Mouse (Mus musculus) adrenal gland, postnatal 25 days (tissue): ENCODE results near the gene Hist1h4a. TPM values are rescaled to one million over a fixed set of nuclear protein-coding genes. Genes with fewer than 3 reads are reported as not detected.
"Not testable (repeated sequence)": the region's sequence is repeated elsewhere in the genome, so short reads cannot be mapped to it uniquely, and the experiment has no call there.

Experiments used
- DNase-seq: peaks from one replicate; pipeline ENCODE4 v3.0.0; 2021; ENCODE audit warnings: mixed read lengths
- long read RNA-seq: library from polyadenylated mRNA; stranded (forward); transcript quantifications from one replicate; pipeline ENCODE4 v2.0.0, GENCODE M21; 2021
- total RNA-seq: library from RNA; stranded (reverse); gene quantifications from 2 replicates; pipeline ENCODE4 v1.2.3, GENCODE M21; 2021

The Hist1h4a gene
- total RNA-seq: 73.8 and 80.4 TPM in 2 replicates
- long read RNA-seq: 0 reads

DNA sequence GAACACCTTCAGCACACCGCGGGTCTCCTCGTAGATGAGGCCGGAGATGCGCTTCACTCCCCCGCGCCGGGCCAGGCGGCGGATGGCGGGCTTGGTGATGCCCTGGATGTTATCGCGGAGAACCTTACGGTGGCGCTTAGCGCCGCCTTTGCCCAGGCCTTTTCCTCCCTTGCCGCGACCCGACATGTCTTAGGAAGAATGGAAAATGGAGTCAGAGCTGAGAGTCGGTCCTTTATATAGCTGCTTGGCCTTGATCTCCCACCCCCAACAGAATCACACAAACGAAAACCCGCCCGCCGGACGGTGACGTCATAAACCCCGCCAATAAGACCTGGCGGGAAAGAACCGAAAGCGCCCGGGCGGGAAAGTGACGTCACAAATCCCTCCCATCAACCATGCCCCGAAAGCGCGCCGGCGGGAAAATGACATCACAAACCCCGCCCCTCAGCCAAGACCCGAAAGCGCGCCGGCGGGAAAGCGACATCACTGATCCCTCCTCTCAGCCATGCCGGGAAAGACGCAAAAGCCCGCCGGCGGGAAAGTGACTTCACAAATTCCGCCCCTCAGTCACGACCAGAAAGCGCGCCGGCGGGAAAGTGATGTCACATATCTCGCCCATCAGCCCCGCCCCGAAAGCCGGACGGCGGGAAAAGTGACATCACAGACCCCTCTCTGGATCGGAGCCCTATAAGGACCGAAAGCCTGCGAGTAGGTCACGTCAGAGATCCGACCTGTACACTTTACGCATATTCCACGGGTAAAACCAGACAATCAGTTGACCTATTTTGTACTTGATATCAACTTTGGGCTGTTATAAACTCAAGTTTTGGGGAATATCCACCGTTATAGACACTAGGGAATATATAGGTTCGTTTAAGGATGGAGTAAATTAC lies at the start of gene Hist1h4a:
TSS of gene Hist1h4a (minus strand) at position 259 of the 893 bp plus-strand sequence.
- peak; percentile 98 for DNase-seq

DNA sequence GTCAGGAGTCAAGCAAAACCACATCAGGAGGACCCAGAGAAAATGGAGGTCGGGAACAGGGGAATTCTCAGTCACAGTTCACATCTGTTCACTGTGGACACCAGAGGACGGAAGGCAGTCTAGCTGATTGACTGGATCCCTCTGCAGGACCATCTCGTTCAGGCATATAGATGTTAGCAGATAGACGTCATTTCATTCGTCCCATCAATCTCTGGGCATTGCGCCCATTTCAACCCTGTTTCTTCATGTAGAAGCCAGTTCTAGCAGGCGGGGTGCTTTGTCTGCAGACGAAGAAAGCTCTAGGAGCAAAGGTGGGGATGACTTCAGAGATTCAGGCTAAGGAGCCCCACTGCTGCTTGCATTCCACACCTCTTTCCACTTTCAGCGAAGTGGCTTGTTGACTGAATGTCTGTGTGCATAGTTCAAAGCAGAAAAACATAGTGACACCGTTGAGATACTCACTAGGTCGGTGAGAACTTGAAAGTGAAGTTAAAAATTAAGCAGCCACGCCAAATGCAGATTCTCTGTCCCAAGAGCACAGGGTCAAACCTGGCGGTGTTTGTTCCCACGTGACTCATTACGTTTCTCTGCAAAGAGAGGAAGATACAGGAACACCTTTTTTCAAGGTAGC lies 45.5 kb upstream of the Hist1h4a start, which contains the start of gene Slc17a2:
TSS of gene Slc17a2 (plus strand) at position 572 of the 631 bp plus-strand sequence.
- DNase-seq: no peak

DNA sequence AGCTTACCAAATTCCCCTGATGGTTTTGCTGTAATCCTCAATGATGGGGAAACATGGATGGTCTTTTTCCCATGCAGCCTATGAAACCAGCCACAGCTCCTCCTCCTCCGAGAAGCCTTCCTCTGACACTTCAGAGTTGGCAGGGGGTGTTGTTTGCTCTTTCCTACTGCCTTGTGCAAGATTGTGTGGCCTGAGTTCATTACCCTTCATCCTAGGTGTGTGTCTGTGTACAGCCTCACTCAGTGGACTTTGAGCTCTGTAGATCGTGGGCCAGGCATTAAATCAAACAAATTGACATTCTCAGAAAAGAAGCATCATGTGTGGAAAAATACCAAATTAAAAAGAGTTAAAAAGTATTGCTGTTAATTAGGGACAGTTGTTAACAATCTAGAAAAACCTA lies 43.5 kb upstream of the Hist1h4a start:
- DNase-seq: no peak

DNA sequence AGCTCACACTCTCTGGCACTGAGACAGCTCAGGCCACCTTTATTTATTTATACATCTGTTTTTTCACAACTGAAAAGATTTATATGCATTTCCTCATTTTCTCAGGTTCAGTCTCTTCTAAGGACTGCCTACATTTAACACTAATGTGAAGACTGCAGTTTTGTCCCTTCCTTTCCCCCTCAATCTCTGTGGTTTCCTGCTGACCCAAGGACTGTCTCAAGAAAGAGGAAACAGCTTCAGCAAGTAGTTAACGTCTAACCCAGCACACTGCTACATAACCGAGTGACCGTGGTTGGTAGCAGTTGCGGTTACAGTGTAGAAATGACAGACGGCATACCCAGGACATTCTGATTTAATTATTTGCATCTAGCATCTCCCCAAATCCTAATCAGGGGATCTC lies 38.4 kb upstream of the Hist1h4a start:
- no peak for DNase-seq

DNA sequence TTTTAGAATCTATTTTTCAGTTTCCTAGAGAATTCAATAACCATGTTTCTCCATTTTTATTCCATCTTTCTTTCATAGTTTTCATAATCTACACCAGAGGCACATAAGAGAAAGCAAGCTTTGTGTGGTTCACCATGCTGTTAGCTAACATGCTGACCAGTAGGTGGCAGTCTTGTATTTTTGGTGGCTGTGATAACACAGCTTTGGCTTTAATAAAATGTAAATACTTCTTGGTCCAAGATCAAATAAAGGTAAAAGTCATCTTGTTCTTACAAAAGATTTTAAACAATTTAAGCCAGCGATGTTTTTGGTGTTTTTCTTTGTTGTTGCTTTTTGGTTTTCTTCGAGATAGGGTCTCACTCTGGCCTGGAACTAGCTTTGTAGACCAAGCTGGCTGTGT lies 31.5 kb upstream of the Hist1h4a start:
- peak; percentile 21 for DNase-seq

DNA sequence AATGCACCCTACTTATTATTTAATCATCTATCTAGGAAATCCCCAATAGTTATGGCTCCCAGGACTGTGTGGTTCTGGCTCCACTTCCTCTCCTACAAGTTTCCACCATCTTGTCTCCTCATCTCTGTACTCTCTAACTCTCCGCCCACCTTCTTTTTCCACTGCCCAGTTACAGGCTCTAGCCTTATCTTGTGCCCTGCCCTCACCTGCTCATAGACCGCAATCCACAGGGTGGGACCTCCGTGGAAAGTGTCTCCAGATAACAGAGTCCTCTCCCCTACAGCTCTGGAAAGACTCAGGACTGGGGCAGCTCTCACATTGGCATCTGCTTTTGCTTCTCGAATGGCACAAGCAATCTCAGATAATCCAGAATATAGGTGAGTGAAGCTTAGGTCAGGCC lies 18.0 kb upstream of the Hist1h4a start:
- no peak for DNase-seq

DNA sequence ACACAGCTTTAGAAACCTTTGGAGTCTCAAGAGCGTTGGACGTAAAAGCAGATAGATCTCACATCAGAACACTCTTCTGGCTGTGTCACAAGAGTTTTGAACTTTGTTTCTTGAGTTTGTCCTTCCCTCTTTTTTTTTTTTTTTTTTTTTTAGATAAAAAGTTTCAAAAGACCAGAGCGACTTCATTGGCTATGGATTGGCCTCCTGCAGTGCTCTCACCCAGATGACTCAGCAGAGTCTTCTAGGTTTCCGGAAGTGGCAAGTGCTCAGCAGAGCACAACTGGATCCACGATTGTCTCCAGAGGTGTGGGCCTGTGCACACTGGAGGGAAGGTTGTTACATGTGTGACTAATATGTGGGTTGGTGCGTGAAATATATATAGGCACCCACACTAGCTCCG lies 17.3 kb upstream of the Hist1h4a start:
- DNase-seq: no peak

DNA sequence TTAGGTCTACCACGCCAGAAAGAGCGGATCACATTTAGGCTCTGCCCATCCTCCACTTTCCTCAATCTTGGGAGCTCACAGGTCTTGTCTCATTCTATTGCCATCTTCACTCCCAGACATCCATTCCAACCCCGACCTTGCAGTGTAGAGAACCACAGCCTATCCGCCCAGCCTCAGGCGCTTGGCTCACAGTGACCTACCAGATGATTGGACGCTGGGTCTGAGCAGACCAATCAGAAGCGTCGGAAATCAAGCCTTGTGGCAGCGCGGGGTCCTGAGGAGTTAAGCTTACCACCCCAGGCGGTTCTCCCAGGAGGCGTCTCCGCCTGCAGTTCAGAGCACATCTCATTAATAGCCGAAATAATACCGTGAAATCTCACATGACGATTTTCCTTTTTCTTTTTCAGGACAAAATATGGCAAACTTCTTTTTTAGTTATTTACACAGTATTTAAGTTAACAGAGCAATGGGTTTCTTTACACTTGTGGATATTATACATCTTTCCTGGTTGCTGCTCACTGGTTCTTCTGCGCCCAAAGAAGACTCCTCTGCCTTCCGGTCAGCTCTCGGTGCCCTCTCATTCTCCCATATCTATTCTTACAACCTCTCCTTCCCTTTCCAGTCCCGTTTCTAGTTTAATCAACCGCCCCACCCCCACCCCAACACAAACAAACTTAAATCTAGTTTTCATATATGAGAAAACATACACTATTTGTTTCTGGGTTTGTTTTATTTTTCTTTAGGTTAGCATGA lies 11.7 kb upstream of the Hist1h4a start:
- DNase-seq: peak; percentile 31

DNA sequence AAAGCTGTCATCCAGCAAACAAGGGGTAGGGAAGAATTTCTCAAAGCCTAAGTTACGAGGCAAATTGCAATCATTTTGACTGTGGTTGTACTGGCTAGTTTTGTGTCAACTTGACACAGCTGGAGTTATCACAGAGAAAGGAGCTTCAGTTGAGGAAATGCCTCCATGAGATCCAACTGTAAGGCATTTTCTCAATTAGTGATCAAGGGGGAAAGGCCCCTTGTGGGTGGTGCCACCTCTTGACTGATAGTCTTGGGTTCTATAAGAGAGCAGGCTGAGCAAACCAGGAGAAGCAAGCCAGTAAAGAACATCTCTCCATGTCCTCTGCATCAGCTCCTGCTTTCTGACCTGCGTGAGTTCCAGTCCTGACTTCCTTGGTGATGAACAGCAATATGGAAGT lies 8.6 kb upstream of the Hist1h4a start, which contains the start of gene Trim38:
TSS of gene Trim38 (plus strand) at position 301 of the 400 bp plus-strand sequence.
- DNase-seq: not testable (repeated sequence)

DNA sequence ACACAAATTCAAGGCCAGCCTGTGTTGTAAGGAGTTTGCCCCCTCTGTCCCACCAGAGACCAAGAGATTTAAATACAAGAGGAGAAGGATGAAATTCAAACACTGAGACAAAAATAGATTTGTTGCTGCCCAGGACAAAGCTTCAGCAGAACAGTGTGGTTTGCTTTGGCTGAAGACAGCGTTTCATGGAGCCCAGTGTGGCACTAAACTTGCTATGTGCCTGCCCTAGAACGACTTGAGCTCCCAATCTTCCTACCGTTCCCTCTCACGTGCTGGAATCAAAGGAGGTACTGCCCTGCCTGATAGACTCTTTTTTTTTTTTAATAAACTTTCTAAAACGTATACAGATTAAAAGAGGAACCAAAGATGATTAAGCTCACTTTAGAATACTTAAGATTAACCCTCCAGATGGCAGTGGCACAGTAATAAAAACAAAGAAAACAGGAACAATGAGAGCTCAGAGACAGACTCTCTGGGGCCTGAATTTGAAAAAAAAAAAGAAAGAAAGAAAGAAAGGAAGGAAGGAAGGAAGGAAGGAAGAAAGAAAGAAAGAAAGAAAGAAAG lies 7.9 kb upstream of the Hist1h4a start:
- no peak for DNase-seq

DNA sequence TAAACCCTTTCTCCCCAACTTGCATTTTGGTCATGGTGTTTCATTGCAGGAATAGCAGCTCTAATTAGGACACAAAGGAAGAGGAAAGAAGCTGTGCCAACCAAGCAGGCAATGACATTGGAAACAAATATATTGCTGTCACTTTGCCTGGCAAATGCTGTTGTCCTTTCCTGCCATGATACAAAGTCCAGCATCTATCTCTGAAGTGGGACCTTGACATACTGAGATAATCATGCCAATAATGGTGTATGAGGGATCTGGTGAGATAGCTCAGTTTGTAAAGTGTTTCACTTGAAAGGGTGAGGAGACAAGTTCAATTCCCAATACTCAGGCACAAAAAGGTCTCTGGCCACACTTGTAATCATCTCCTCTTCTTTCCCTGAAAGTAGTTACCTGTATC lies 5.7 kb upstream of the Hist1h4a start:
- DNase-seq: no peak

DNA sequence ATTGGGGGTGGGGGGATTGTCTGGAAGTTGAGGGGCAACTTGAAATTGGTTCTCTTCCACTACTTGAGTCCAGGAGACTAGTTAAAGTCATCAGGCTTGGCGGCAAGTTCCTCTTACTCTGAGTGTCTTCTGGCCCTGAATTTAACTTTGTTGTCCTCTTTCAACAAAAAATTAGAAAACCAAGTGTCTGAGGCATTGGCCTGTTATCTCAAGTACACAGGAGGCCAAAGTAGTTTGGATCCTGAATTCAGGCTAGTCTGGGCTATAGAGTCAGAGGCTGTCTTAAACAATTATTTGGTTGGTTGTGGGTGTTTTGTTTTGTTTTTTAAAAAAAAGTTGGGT lies 4.1 kb upstream of the Hist1h4a start:
- no peak for DNase-seq

DNA sequence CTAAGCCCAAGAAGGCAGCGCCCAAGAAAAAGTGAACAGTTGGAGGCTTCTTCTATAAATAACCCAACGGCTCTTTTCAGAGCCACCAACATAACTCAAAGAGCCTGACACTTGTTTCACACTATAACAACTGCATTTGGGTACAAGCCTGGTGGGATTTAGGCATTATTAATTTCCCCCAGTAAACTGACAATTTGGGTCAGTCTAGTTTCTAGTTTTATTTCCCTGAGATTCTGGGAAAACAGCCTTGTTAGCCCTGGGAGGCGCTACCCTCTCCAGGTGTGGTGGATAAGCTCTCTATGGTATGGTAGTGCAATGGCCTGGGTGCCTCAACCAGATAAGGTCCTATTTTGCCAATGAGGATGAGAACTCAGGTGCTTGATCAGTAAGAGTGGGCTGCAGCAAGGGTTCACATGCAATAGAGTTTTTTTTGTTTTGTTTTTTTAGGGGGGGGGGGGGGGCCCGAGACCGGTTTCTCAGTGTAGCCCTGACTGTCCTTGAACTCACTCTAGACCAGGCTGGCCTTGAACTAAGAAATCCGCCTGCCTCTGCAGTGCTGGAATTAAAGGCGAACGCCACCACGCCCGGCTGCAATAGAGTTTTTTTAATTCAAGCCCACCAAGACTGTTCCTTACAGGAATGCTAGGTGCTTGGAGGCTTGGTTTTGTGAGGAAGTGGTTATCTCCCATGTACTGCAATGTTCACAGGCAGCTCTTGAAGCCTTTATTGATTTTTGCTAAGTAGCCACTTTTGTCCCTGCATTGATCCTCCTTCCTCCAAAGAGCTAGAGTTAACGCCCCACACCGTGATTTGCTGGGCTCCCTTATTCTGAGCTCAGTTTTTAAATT lies 3.5 kb upstream of the Hist1h4a start:
- no peak for DNase-seq

DNA sequence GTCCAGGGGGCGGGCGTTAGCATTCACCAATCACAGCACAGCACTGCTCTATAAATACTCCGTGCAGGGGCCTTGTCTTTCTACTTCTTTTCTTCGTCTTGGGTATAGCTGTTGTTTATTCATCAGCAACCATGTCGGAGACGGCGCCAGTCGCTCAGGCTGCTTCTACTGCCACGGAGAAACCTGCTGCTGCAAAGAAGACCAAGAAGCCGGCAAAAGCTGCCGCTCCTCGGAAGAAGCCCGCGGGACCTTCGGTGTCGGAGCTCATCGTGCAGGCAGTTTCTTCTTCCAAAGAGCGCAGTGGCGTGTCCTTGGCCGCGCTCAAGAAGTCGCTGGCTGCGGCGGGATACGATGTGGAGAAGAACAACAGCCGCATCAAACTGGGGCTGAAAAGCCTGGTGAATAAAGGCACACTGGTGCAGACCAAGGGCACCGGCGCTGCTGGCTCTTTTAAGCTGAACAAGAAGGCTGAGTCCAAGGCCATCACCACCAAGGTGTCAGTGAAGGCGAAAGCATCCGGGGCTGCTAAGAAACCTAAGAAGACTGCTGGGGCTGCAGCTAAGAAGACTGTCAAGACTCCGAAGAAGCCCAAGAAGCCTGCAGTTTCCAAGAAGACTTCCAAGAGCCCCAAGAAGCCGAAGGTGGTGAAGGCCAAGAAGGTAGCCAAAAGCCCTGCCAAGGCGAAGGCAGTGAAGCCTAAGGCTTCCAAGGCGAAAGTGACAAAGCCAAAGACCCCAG lies 2.7 kb upstream of the Hist1h4a start, which contains the start of gene Hist1h1a:
TSS of gene Hist1h1a (plus strand) at position 81 of the 738 bp plus-strand sequence.
- peak; percentile 81 for DNase-seq

DNA sequence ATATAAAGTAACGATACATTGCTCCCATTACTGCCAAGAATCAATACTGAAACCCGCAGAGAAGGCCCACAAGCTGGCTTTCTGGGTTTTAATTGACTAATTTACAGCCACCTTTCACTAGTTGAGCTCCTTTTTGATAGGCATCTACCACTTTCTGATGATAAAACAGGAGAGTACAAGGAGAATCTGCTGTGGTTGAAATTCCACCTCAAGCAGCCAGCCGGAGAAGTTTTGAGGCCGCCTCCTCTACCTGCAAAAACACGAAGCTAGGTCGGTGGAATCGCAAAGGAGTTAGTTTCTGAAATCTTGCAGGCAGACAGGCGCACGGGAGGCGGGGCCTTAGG lies 2.2 kb upstream of the Hist1h4a start:
- no peak for DNase-seq

DNA sequence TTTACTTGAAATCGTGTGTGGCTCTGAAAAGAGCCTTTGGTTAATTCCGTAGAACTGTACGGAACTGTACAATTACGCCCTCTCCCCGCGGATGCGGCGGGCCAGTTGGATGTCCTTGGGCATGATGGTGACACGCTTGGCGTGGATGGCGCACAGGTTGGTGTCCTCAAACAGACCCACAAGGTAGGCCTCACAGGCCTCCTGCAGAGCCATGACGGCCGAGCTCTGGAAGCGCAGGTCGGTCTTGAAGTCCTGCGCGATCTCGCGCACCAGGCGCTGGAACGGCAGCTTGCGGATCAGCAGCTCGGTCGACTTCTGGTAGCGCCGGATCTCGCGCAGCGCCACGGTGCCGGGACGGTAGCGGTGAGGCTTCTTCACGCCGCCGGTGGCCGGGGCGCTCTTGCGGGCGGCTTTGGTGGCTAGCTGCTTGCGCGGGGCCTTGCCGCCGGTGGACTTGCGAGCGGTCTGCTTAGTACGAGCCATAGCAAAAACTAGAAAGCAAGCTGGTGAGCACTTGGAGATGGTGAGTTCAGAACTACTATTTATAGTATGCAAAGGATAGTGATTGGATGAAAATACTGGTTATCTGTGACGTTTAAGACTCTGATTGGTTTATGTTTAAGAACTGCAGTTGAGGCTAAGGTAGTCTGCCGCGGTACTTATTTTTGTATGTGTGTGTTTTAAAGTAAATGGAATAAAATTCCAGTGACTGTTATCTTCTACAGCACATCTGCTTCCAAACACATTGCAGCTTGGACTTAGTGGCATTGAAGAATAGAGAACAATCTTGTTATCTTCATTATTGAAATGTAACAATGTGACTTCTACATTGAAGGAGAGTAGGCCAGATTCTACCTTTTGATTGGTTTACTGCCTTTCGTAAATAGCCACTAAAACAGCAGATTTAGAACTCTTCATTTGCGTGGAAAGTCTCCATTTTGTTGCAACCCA lies 1.1 kb upstream of the Hist1h4a start, which contains the start of gene Hist1h3a:
TSS of gene Hist1h3a (minus strand) at position 516 of the 951 bp plus-strand sequence.
- DNase-seq: peak; percentile 47

DNA sequence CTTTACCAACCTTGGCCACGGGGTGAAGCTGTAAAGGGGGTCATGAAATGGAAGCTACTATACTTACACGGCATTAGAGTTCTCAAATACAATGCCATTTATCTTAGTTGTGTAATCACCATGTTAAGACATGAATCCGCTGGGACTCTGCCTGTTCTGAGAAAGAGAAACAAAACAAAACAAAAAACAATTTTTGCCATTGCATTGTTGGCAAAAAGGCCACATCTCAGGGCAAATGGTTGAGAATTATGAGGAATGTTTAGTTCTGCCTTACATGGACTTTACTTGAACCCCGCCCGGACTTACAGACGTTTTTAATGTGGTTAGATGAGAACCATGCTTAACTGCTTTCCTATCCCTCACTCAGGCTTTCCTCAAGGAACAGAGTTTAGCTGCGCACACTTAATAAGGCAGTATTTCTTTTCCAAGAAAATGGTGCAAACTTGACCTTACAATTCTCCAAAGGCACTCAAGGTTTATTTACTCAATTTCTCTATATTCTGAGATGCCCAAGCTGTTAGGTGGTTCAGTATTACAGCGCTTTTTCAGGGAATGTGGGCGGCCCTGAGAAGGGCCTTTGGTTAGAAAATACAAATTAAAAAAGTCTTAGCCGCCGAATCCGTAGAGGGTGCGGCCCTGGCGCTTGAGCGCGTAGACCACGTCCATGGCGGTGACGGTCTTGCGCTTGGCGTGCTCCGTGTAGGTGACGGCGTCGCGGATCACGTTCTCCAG lies 624 bp downstream of the Hist1h4a start:
- DNase-seq: no peak

DNA sequence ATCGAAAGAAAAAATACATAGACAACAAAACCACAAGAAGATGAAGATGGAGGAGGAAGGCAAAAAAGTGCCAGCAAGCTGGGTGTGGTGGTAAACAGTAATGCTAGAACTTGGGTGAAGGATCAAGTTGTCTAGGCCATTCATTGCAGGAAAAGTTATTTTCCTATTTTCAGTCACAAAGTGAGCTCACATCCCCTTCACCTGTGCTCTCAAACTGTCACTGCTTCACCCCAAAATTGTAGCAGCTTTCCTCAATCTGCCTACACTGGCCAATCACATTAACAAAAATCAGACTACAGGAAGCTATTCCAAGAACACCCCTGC lies 1.2 kb downstream of the Hist1h4a start:
- no peak for DNase-seq

DNA sequence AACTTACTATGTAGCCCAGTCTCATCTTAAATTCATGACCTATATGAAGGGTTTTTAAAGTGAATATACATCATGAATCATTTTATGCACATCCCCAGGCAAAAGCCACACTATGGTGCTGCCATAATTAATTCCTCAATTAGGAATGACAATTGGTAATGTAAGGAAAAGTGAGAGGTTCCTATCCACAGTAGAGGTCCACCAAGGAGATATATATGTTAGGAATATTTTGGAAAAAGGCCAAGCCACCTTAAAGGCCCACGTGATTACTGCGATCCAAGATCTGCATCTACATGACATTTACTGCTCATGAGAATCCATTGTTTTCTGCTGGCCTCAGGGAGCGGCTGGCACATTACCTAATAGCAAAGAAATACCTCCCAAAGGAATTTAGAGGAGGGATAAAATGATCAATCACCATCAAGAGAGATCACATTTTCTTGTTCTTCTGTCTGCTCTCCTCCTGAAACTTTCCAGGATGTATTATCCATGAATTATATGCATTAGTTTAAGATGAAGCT lies 1.7 kb downstream of the Hist1h4a start:
- DNase-seq: no peak
